Mouse (Mus musculus): ENCODE results near the gene Acta1.
A peak's percentile ranks its signal among the peaks of the same experiment; 100 is the strongest.

Acta1 gene

DNA sequence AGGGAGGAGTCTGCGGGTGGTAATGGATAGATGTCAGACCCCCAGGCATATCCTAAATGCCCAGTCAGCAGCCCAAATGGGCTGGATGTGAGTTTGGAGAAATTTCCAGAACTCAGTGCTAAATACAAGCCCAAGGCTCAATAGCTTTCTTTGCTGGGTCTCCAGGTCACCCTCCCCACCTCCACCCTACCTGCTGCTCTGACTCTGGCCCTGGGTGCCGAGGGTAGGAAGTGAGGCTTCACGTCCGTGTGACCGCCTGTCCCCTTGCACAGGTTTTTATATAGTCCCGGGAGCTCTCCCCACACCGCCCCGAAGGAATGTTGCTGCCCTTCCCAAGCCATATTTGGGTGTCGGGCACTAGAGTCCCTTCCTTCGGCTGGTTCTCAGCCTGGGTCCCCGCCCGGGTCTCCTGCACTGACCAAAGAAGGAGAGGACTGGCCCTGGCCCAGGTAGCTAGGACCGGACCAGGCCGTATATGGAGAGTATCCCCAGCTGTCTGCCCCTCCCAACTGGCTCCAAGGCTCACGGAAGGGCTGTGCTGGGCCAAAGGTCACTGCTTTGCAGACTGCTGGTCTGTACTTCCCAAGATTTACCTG is at the start of gene Acta1:
Gene Acta1 (minus strand): TSS at position 250 of the 596 bp plus-strand sequence.
- DNase-seq (ENCODE audit: low spot score), result no peak

DNA sequence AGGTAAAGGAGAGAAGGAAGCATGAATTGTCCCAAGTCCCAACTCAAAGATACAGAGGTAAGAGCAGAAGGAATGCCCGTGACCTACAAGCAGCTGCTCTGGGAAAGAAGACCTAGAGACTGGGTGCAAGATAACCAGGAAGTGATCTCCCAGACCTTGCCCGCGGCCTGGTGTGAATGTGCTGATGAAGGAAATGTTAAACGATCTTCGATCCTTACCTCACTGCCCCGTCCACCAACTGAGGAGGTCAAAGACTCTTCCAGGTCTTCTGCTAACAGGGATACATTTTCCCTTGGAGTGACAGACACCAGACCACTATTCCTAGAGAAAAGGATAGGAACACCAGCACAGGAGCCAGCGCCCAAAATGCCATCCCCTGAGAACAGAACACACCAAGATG is 34.5 kb upstream of the Acta1 start:
- no peak for DNase-seq (ENCODE audit: low spot score)

DNA sequence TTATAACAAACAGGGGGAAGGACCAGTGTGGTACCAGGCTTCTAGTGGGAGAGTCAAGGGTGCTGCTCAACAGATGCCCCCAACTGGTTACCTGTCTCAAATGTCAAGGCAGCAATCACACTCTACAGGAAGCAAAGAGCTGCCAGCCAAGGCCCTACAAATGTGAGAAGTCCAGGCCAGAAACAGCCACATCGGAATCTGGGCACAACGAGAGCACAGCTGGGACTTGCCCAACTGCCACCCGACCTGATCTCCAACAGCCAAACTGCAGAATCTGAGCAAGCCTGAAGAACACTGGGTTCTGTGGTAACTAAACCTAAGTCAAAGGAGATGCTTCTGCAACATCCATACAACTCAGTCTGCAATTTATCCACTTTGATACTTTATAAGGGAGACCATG is 31.1 kb upstream of the Acta1 start:
- no peak for DNase-seq (ENCODE audit: low spot score)

DNA sequence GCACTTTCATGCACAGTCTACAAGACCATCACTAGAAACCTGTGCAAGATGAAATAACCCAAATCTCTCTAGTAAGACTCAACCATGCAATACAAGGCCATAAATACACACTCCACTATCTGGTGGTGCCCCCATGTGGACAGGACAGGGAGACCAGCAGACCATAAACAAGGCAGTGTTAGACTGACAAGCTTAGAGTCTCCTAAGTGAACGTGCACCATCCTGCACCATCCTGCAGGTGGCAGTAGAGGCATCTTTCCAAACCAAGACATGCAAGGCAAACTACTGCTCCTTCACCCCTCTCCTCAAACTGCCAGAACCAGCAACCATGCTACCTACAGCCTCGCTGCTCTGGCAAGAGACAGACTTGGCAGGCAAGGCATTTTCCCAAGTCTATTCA is 30.2 kb upstream of the Acta1 start:
- peak; percentile 70 for DNase-seq (ENCODE audit: low spot score)

DNA sequence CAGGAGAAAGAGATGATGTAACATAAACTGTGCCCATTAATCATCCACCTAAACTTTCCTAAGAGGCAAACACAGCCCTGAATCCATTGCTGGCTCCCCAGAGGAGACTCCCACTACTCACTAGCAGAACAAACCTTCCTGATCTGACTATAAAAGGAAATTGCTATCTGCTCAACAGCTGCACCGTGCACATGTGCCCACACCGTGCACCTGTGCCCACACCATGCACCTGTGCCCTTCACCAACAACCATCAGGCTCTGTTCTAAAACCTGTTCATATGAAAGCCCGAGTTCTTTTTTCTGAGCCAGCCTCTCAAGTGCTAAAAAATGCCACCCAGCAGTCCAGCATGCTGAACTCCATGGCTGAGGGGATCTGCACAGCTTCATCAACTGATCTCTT is 20.1 kb upstream of the Acta1 start:
- no peak for DNase-seq (ENCODE audit: low spot score)

DNA sequence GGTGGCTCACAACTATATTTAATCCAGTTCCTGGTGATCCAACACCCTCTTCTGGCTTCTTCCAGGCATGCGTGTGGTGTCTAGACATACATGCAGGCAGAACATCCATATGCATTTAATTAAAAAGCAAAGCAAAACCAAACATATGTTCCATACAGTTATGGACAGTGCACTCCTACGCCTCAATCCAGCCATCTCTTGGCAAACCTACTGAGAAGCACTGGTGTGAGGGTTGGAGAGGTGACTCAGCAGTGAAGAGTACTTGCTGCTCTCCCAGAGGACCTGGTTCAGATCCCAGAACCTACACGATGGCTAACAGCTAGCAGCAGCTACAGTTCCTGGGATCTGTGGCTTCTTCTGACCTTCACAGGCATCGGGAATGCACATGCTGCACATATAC is 17.7 kb upstream of the Acta1 start:
- no peak for DNase-seq (ENCODE audit: low spot score)

DNA sequence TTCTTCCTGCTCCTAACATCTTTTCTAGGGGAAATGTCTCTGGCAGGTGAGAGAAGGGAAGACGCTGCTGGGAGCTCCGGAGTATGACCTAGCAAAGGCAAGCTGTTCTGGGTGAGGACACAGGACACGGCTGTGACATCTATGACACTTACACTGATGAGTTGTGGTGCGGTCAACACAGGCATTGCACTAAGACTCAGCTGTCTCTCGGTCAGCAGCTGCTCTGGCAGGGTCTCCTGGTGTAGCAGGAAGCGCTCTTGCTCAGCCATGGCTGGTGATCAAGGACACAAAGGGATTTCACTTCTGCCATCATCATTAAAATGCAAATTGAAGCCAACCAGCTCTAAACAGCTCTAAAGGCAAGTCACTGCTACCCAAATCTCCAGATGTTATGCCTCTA is 13.1 kb upstream of the Acta1 start:
- DNase-seq (ENCODE audit: low spot score), result no peak

DNA sequence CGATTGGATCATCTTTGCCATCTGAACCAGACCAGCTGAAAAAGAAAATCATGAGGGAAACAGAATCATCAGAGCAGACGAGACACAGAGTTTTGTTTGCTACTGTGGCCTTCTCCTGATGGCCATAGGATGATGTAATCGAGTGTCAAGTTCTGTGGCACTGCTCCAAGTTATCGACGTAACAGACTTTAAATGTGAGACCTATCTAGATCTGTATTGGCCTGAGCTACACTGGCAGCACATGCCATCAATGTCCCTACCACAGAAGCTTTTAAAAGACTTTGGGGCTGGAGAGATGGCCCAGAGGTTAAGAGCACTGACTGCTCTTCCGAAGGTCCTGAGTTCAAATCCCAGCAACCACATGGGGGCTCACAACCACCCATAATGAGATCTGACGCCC is 8.1 kb upstream of the Acta1 start:
- DNase-seq (ENCODE audit: low spot score), result no peak

DNA sequence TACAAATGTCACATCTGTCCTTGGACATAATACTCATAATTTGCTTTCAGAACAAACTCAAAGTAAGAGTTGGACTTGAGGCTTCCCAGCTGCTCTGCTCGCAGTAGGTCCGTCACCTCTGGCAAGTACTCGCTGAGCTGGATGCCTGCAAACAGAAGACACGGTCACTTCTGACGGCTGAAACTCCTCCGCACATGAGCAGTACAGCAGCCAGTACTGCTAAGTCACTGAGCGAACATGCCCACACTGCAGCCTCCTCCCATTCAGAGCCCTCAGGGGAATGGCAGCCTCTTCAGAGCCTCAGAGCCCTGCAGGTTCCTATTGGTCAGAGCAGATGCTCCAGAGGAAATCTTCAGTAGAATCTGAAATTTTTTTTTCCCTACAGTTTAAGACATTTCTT is 4.8 kb upstream of the Acta1 start:
- DNase-seq (ENCODE audit: low spot score), result no peak

DNA sequence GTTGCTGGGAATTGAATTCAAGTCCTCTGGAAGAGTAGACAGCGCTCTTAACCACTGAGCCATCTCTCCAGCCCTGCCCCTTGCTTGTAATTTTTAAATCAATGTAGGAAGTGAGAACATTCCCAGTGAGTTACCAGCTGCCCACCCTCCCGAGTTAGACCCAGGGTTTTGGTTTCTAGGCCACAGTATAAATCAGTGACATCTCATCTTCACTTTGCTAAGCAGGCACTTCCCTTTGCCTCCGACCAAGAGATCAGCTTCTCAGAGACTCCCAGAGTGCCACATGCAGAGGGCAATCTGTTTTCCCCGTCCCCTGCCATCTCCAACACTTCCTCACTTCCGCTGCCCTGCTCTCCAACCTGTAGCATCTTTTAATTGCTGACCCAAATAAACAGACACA is 4.0 kb upstream of the Acta1 start:
- DNase-seq (ENCODE audit: low spot score), result no peak

DNA sequence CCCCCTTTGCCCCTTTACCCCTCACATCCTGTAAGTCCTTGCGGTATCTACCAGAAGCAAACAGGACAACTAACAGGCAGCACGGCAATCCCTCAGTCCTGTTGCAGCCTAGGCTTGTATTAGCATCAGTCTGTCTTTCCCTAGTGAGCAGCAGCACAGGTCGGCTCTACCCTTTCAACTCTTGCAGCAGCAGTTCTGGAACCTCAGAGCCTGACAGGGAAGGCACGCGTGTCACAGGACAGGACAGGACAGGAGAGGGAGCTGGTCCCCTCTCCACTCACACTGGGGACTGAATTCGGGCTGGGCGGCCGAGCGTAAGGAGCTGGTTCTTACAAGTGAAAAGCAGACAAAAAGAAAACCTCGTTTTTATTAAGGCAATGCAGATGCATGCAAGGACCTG is 2.2 kb upstream of the Acta1 start:
- no peak for DNase-seq (ENCODE audit: low spot score)

DNA sequence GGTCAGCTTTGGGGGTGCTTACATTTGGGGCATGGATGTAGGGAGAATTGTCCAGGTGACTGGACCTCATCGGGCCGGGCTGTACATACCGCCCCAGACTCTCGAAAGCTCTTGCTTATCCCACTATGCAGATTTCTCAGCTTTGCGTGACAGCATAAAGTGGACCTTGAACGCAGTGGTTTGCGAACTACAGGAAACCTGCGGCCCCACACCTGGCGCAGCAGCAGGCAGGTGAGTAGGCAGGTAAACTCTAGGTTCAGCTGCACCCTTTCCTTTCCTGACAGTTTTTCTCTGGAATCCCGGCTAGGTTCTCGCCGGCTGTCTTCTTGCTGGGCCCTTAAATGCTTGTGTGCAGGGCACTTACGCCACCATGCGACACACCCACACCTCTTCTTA is 1.8 kb upstream of the Acta1 start:
- DNase-seq (ENCODE audit: low spot score), result no peak

DNA sequence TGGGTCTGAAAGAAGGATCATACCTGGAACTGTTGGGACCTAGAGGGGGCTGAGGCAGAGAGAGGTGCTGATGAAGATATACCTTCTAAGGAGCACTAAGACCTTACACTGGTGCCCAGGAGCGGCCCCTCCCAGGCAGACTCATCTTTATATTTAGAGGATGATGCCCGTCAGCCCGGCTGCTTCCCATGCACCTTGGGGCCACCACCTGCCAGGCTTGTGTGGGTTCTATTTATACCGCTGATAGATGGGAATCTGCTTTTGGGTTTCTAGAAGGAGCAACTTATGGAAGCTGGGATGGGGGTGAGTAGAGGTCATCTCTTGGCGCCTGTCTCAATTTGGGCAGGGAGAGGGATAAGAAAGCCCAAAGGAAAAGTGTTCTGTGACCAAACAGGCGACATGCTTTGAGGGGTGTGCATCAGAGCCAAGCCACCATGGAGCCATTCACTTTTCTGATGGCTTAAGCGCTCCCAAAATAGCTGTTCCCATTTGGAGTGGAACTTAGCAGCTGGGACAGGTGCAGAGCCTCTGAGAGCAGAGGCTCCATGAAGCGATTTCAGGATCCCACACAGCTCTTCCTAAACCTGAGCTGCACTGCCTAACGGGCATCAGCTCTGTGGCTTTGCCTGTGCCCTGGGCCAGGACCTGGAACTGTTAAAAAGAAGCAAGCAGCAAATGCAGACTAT is 1.3 kb upstream of the Acta1 start:
- DNase-seq (ENCODE audit: low spot score), result no peak

DNA sequence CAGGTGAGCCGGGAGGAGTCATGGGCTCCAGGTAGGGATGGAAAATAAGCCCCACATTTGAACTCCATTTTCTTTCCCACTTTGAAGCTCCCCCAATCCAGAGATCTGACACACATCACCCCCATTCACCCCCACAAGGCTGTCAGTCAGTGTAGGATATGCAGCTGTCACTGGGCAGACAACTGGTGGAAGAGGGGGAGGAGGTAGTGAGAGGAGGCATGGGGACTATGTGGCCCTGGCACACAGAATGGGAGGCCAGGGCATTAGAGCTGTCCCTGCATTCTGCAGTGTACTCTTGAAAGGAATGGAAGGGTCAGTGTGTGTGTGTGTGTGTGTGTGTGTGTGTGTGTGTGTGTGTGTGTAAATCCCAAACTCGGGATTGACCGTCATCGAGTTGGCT is 679 bp upstream of the Acta1 start:
- DNase-seq (ENCODE audit: low spot score), result no peak

DNA sequence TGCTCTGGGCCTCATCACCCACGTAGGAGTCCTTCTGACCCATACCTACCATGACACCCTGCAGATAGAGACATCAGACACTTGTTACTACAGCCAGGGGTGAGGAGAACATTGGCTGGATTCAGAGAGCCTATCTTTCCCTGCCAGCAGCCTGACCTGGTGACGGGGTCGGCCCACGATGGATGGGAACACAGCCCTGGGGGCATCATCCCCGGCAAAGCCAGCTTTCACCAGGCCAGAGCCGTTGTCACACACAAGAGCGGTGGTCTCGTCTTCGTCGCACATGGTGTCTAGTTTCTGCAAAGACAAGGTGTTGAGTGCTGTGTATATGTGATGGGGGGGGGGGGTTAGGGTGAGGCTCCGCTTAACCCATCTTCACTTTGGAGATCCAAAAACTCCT is 1.1 kb downstream of the Acta1 start:
- no peak for DNase-seq (ENCODE audit: low spot score)

DNA sequence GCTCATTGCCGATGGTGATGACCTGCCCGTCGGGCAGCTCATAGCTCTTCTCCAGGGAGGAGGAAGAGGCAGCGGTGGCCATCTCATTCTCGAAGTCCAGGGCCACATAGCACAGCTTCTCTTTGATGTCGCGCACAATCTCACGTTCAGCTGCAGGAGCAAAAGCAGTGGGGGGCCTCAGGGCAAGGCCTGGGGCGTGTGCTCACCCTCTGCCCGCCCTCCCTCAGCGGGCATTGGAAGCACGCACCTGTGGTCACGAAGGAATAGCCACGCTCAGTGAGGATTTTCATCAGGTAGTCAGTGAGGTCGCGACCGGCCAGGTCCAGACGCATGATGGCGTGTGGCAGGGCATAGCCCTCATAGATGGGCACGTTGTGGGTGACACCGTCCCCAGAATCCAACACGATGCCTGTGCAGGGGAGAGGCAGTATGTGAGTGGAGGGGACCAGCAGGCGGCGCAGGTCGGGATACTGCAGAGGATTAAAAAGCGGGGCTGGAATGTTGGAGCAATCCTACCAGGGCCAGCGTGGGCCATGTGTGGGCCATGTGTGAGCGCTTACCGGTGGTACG is 1.9 kb downstream of the Acta1 start:
- no peak for DNase-seq (ENCODE audit: low spot score)

DNA sequence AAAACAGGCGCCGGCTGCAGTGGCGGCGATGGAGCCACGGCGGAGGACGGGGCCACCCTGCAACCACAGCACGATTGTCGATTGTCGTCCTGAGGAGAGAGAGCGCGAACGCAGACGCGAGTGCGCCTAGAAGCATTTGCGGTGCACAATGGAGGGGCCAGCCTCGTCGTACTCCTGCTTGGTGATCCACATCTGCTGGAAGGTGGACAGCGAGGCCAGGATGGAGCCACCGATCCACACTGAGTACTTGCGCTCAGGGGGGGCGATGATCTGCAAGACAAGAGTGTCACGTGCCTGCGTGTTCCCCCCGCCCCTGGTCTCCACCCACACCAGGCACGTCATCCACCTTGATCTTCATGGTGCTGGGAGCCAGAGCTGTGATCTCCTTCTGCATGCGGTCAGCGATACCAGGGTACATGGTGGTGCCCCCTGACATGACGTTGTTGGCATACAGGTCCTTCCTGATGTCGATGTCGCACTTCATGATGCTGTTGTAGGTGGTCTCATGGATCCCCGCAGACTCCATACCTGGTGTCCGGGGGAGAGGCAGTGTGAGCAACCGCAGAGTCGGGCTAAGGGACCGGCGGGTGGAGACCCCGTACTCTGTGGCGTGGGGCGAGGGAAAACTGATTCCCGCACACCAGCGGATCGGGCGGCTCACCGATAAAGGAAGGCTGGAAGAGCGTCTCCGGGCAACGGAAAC is 2.5 kb downstream of the Acta1 start:
- DNase-seq (ENCODE audit: low spot score), result no peak

DNA sequence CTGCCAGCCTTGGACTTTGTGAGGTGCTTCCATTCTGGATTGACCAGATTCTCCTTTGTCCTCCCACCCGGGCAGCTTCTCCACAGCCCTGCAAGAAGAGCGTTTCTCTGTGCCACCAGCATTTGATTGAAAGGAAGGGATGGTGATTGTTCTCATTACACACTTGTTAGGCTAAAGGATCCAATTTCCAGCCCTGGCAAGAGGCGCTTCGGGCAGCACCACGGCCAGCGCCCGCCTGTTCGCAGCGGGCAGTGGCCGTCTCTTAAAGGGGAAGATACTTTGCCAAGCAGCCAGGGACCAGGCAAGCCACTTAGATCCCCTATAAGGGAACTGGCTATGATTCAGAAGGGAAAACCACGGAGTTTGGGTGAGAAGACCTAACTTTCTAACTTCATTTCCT is 3.3 kb downstream of the Acta1 start:
- peak; percentile 23 for DNase-seq (ENCODE audit: low spot score)

DNA sequence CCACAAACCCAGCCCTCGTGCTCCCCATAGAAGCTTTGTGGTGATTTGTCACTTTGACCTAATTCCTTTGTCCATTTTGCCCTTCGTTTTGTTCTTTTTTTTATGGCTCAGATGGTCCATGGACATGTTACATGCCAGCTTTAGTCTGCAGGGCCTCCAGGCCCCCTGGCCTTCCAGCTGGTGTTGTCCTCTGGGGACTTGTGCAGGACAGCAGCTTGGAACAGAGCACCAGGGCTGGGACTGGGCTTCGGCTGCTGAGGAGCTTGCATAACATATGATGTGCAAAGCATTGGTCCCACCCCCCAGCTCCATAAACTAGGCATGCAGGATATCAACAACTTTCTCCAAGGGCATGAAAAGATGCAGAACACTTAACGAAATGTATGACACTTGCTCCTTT is 4.8 kb downstream of the Acta1 start:
- DNase-seq (ENCODE audit: low spot score), result no peak

DNA sequence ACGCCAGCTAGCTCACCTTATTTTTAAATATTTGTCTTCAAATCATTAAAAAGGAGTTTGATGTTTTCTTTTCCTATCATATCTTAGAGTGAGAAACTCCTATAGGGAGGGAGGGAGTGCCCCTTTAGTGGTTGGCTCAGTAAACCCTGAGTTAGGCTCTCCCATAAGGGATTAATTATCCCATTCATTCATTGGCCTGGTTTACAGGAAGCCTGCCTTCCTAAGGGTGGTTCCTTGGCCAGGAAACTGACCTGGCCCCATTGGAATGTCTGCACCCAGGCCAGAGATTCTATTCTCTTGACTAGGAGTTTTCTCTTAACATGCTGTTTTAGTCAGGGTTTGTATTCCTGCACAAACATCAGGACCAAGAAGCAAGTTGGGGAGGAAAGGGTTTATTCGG is 6.6 kb downstream of the Acta1 start:
- no peak for DNase-seq (ENCODE audit: low spot score)

DNA sequence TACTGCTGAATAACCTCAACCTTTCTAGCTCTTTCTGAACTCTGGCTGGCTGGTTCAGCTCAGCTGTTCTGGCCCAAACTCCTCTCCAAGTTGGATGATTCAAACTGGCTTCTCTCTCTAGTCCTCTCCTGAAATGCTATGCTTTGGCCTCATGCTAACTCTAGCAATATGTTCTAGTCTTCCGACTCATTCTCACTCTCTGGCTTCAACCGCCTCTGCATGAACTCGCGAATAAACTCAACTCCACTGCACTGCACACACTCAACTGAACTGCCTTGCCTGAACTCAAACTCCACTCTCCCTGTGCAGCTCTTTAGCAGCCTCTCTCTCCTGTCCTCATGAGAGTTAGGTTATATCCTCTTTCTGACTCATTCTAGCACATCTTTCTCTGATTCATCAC is 7.4 kb downstream of the Acta1 start:
- no peak for DNase-seq (ENCODE audit: low spot score)

DNA sequence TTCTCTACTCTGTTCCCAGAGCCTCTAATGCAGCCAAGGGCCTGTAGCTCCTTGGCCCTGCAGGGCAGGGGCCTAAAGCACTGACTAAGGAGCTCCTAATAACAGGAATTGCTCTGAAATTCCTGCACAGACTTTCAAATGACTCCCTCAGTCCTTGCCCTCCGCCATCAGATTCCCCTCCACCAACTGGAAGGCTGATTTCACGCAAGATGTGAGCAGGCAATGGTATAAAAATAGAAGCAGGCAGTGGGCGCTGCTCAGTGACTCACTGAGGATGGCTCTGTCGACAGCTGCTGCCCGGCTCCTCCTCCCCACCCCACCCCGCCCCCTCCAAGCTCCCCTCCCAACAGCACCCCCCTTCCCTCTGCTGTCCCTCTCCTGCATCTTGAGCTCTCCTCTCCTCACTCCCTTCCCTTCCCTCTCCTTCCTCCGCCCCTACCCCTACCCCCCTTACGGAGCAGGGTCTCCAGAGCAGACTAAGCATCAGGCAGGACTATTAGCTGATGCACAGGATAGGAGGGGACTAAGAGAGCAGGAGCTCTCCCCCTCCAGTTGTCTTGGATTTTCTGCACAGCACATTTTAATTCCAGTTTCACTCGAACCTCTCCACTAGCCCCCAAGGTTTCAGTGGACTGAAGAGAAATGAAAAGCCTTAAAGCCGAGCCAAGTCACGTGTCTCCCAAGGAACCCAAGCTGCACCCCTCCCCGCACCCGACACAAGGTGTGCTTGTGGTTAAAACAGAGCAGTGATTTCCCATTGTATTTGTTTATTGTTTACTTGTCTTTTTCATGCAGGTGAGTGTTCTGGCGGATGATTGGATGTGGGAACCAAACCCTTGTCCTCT is 9.6 kb downstream of the Acta1 start:
- DNase-seq (ENCODE audit: low spot score), result no peak

Measured in urinary bladder, postnatal 25 days (tissue).